Mouse (Mus musculus) right cerebral cortex, postnatal 14 days (tissue): ENCODE data around the gene Exoc4.
A peak's percentile ranks its signal among the peaks of the same experiment; 100 is the strongest.

Experiments used
- DNase-seq: peaks from one replicate; pipeline ENCODE4 v3.0.0; 2022

Gene Exoc4

GRCm38 (mm10) chr6:33489788-33490187 lies 240.9 kb downstream of the Exoc4 start:
- DNase-seq = no peak

GRCm38 (mm10) chr6:33496141-33496855 lies 247.4 kb downstream of the Exoc4 start:
- DNase-seq = no peak

GRCm38 (mm10) chr6:33497348-33497747 lies 248.5 kb downstream of the Exoc4 start:
- no peak for DNase-seq

- DNase-seq = no peak
Measured at GRCm38 (mm10) chr6:33502388-33502787, 253.5 kb downstream of the Exoc4 start.

- no peak for DNase-seq
Measured at GRCm38 (mm10) chr6:33503381-33503780, 254.5 kb downstream of the Exoc4 start.

GRCm38 (mm10) chr6:33507134-33507533 lies 258.2 kb downstream of the Exoc4 start:
- no peak for DNase-seq

- DNase-seq = no peak
Measured at GRCm38 (mm10) chr6:33515391-33515790, 266.5 kb downstream of the Exoc4 start.

- DNase-seq = no peak
Measured at GRCm38 (mm10) chr6:33516798-33517197, 267.9 kb downstream of the Exoc4 start.

- DNase-seq = no peak
Measured at GRCm38 (mm10) chr6:33517890-33518410, 269.1 kb downstream of the Exoc4 start.

GRCm38 (mm10) chr6:33525695-33526366 lies 276.9 kb downstream of the Exoc4 start:
- peak; percentile 18 for DNase-seq

GRCm38 (mm10) chr6:33540356-33540755 lies 291.5 kb downstream of the Exoc4 start:
- no peak for DNase-seq

- no peak for DNase-seq
Measured at GRCm38 (mm10) chr6:33542712-33543111, 293.8 kb downstream of the Exoc4 start.

GRCm38 (mm10) chr6:33551934-33552333 lies 303.0 kb downstream of the Exoc4 start:
- DNase-seq = no peak

- no peak for DNase-seq
Measured at GRCm38 (mm10) chr6:33560925-33561324, 312.0 kb downstream of the Exoc4 start.

GRCm38 (mm10) chr6:33561911-33562310 lies 313.0 kb downstream of the Exoc4 start:
- DNase-seq = no peak

GRCm38 (mm10) chr6:33575947-33576346 lies 327.1 kb downstream of the Exoc4 start:
- no peak for DNase-seq

GRCm38 (mm10) chr6:33608469-33608868 lies 359.6 kb downstream of the Exoc4 start:
- DNase-seq = no peak

- DNase-seq = no peak
Measured at GRCm38 (mm10) chr6:33613978-33614377, 365.1 kb downstream of the Exoc4 start.

GRCm38 (mm10) chr6:33618590-33618989 lies 369.7 kb downstream of the Exoc4 start:
- DNase-seq = no peak

GRCm38 (mm10) chr6:33620701-33621100 lies 371.8 kb downstream of the Exoc4 start:
- DNase-seq = no peak

GRCm38 (mm10) chr6:33625931-33626330 lies 377.0 kb downstream of the Exoc4 start:
- DNase-seq = no peak

- no peak for DNase-seq
Measured at GRCm38 (mm10) chr6:33631133-33631532, 382.2 kb downstream of the Exoc4 start.

GRCm38 (mm10) chr6:33637192-33637591 lies 388.3 kb downstream of the Exoc4 start:
- no peak for DNase-seq
